Mouse (Mus musculus): ENCODE results near the gene Zfp984. TPM values are rescaled to one million over a fixed set of nuclear protein-coding genes. Genes with fewer than 3 reads are reported as not detected.

The Zfp984 gene
- total RNA-seq (2023) = 11.2 to 14.2 TPM (median 12.9 TPM) in 4 replicates

DNA sequence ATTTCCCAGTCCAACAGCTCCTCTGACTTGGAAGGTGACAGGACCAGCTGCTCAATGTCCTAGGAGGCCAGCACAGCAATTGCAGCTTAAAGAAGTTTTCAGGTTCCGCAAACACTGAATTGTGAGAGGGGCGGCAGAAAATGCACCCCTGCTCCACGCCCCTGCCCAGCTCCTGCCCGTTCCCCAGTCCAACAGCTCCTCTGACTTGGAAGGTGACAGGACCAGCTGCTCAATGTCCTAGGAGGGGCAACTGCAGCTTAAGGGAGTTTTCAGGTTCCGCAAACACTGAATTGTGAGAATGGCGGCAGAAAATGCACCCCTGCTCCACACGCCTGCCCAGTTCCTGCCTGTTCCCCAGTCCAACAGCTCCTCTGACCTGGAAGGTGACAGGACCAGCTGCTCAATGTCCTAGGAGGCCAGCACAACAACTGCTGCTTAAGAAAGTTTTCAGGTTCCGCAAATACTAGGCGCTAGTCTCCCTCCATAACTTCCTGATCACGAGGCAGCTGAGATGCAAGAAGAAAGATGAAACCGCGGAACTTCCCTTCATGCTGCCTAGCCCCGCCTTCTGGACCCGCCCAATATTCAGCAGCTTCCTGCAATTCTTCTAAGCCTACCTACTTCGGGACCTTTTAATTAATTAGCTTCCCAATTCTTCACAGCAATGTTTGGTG is at the start of gene Zfp984:
TSS of gene Zfp984 (minus strand) at position 497 of the 674 bp plus-strand sequence.

DNA sequence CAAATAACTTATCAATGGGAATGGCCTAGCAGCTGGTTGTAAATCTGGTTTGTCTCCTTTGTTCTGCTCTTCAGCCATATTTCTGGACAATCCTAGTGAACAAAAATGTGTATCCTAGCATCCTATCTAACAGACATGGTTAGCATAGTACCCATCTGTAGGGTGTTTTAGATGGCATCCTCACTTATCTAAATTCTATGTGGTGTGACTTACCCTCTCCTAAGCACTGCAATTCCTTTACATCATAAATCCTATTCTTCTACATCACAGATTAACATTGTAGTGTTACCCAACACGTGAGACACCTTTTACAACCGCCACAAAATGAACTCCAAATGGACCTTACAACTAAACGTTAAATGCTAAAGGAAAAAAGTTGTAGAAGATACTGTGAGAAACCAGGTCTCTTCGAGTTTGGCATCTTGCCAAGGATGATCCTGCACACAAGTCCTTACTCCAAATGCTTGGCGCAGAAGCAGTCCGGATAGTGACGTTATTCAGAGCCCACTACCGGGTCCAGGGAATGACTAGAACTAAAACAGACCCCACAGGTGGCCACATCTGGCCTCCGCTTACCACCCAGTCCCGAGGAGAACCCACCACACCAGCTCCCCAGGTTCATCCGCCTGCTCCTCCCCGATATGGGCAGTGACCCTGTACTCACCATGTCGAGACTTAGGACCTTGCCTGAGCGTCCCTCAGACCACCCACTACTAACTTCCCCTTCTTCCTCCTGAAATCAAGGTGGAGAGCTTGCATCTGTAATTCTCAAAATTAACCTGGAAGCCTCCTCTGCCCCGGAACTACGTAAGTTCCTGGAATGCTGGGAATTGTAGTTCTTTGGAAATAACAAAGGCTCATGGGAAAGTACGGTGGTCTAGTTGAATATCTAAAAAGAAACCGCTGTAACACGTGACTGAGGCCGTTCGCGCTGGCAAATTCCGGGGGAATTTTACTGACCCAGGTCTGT is 38.3 kb upstream of the Zfp984 start, which contains the start of gene Zfp933:
TSS of gene Zfp933 (minus strand) at position 753 of the 970 bp plus-strand sequence.

Other genes with a start within 250 kb of the Zfp984 start
- gene Zfp979, start 167.3 kb downstream of the Zfp984 start, total RNA-seq (2023) = 0.53 to 0.66 TPM in 2 of 4 replicates, not detected in the others
- 0.61 to 1.2 TPM (median 0.76 TPM) in 4 replicates for gene Zfp534, start 107.2 kb downstream of the Zfp984 start, total RNA-seq (2023)
- 9.1 to 13.8 TPM (median 11.4 TPM) in 4 replicates for gene Zfp933, start 38.6 kb upstream of the Zfp984 start, total RNA-seq (2023)
- 34.3 to 43.6 TPM (median 39.2 TPM) in 4 replicates for gene Miip, start 59.0 kb upstream of the Zfp984 start, total RNA-seq (2023)
- 7.0 to 10.8 TPM (median 9.5 TPM) in 4 replicates for gene Fv1, start 59.2 kb upstream of the Zfp984 start, total RNA-seq (2023)
- 46.8 to 60.2 TPM (median 49.2 TPM) in 4 replicates for gene Mfn2, start 94.9 kb upstream of the Zfp984 start, total RNA-seq (2023)
- gene Plod1, start 127.0 kb upstream of the Zfp984 start, total RNA-seq (2023) = 3.3 to 6.2 TPM (median 5.4 TPM) in 4 replicates
- 62.2 to 65.8 TPM (median 64.3 TPM) in 4 replicates for gene 2510039O18Rik, start 131.1 kb upstream of the Zfp984 start, total RNA-seq (2023)
- not detected in 4 replicates for gene Nppb, start 176.0 kb upstream of the Zfp984 start, total RNA-seq (2023)
- gene Nppa, start 190.9 kb upstream of the Zfp984 start, total RNA-seq (2023) = not detected in 4 replicates
- gene Clcn6, start 229.0 kb upstream of the Zfp984 start, total RNA-seq (2023) = 40.9 to 48.8 TPM (median 45.8 TPM) in 4 replicates
- 14.3 to 18.7 TPM (median 16.4 TPM) in 4 replicates for gene Mthfr, start 229.3 kb upstream of the Zfp984 start, total RNA-seq (2023)

Data from B cell, adult 62 days (primary cell).